Mouse (Mus musculus) c-Kit-positive CD71-negative TER-119-negative erythroid progenitor cells, embryonic 14.5 days (primary cell): ENCODE measurements around the gene Accsl.

Experiments used
- DNase-seq: peaks from one replicate; pipeline ENCODE4 v3.0.0-alpha.2; 2013; ENCODE audit warnings: low read depth

The Accsl gene

DNA sequence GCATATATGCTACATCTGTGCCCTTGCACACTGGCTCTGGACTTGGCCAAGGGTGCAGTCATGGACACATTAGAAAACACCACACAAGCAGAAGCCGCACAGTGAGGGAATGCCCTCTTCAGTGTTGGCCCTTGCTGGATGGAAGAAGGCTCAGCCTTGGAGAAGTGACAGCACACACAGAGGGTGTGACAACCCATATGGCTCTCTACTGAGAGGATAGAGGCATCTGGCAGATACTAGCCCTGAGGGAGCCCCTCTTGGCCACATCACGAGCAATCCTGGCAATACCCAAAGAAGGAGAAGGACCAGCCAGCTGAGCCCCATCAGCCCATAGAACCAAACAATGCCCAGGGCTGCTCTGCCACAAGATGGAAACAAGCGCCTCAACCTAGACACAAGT, 5.6 kb upstream of the Accsl start:
- no peak for DNase-seq

DNA sequence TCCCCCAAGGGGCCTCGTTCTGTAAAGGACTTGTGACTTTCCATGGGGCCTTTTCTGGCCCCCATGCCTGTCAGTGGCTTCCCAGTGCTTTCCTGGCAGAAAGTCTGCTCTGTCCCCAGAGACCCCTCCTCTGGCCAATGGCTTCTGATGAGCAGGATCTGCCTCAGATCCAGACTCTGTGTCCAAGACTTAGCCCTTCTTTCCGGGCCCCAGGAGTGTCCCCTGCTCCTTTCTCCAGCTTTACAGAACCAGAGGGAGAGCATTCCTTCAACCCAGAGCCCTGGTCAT, 5.2 kb upstream of the Accsl start:
- DNase-seq = no peak

GRCm38 (mm10) chr2:93873449-93874226, 4.7 kb upstream of the Accsl start:
- no peak for DNase-seq

- no peak for DNase-seq
These were observed 3.3 kb upstream of the Accsl start for GRCm38 (mm10) chr2:93872257-93872656.

- no peak for DNase-seq
These were observed 2.5 kb upstream of the Accsl start for GRCm38 (mm10) chr2:93871411-93871925.

- DNase-seq = peak; percentile 49
These were observed 1.9 kb upstream of the Accsl start for GRCm38 (mm10) chr2:93870842-93871241.

DNA sequence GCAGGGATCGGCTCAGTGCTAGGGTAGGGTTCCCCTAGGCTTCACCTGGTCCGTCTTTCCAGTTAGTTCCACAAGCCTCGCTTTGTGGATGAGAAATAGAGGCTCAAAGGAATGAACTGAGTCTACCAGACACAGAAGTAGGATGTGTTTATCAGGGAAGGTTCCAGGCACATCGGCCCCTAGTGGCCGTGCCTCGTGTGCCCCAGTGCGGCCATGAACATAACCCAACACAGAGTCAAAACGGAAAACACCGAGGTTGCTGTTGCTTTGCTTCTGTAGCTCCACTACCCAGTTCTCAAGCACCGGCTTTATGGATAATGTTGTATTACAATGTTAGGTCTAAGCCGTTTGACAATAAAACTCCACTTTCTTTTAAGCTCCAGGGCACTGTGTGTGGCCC, 391 bp downstream of the Accsl start:
- DNase-seq = no peak

DNA sequence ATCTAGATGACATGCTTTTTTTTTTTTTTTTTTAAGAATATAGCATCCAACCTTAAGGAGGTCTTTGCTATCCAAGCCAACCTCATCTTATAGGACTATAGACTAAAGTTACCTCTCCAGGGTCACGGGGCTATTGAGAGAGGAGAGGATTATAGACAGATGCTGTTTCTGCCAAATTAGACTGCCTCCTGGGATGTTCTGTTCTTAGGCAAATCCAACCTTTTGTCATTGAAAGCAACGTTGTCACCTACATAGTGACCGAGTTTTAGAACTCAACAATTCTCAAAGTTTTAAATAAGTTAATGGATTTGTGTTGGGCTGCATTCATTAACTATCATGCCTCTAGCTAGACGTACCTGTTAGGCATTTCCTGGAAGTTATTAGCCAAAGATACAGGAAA, 5.7 kb downstream of the Accsl start:
- no peak for DNase-seq

- no peak for DNase-seq
These were observed 10.1 kb downstream of the Accsl start for GRCm38 (mm10) chr2:93858845-93859244.

GRCm38 (mm10) chr2:93851303-93851702, 17.7 kb downstream of the Accsl start:
- no peak for DNase-seq

DNA sequence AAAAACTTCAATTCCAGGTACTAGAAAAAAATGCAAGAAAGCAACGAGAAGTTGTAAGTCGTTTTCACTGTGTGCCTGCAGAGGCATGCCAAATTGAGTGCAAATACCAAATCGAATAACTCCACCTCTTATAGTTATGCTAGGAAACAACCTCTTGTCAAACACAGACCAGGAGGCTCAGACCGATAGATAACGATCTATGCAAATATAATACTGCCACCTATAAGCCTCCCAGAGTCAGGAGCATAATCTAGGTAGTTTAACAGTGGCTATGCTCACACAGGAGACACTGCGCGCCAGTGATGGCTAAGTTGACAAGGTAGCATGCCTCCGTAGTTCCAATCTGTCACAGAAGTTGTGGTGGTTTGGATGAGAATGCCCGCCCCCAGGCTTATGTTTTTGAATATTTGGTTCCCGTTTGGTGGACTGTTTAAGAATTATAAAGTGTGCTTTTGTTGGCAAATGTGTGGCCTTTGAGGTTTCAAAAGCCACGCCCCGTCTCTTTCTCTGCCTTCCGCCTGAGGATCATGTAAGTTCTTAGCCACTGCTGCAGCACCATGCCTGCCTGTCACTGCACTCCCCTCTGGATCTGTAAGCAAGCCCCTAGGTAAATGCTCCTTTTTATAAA, 18.5 kb downstream of the Accsl start:
- no peak for DNase-seq

DNA sequence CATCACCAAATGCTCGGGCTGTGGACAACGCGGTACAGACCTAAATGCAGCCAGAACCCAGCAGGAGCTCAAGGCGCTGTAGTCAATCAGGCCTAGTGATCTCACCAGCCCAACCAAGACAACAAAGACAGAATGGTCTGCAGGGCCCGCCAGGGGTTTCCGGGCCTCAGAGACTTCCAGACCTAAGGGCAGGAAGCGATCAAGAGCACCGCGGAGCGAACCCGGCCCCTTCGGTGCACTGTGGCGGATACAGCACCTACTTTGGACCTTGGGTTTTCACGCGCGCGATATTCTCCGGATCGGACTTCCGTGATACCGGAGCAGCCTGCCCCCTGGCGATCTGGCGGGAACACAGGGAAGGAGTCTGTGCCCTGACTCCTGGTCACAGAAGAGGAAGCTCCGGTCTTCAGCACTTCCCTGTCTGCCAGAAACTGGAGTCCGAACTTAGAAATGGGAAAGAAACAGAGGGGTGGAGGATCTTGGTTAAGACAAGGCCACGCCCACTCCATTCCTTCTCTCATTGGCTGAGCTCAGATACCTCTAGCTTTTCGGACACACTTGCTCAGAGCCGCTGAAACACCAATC, 19.4 kb downstream of the Accsl start, which contains the start of gene Accs:
Accs (minus strand) TSS at position 439 of the 585 bp plus-strand sequence.
- DNase-seq = peak; percentile 68

GRCm38 (mm10) chr2:93841349-93841748, 27.6 kb downstream of the Accsl start:
- no peak for DNase-seq

GRCm38 (mm10) chr2:93840109-93840508, 28.8 kb downstream of the Accsl start:
- no peak for DNase-seq

GRCm38 (mm10) chr2:93838931-93839330, 30.0 kb downstream of the Accsl start:
- no peak for DNase-seq

DNA sequence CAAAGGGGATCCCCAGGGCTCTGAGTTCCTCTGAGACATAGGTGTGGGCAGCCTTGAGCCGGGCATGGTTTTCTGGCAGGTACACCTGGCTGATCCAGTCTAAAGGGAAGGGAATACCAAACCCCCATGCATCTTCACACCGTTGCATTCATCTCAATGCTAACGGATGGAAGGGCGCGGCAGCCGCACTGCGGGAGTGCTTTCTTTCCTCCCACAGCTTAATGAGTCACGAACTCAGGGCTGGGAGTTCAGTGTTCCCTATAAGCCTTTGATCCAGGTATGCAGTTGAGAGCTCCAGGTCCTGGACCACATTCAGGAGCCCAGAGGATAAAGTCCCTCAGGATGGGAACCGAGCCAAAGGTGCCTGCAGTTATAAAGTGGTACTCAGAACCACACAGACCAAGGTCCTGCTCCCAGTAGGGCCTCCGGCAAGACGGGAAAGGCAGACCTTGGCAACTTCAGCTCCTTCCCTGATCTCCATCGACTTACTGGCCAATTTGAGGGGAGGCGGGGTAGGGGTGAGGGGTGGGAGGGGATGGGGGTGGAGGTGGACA, 32.6 kb downstream of the Accsl start:
- DNase-seq = no peak

DNA sequence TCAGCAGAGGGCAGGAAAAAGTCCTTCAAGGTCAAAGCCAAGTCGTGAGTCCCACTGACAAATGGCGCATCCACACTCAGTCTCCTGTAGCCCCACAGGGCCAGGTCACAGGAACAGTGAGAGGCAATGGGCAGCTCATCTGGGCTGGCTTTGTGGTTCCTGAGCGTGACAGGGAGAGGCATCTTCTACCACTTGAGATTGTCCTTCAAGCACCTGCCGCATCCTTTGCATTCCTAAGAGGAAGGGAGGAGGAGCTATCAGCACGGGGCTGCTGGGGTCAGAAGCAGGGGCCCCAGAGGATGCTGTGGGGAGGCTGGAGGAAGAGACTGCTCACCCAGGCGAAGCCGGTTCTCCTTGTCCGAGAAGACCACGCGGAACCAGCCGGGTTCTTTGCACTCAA, 33.4 kb downstream of the Accsl start:
- DNase-seq = no peak

DNA sequence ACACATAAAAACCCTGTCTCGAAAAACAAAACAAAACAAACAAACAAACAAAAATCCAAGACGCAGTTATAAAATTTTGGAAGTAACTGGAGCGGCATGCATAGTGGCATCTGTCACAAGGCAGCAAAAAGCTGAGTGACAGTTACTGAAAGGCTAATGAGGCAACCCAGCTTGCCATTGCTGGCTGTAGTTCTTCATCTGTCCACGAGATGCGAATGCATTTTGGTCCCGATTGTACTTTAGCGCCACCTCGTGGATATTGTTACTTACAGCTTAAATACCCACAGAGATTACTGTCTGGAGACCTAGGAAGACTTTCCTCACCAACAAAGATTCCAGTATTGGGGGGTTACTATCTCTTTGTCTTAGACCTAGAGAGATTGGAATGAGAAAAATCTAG, 45.4 kb downstream of the Accsl start:
- peak; percentile 96 for DNase-seq

DNA sequence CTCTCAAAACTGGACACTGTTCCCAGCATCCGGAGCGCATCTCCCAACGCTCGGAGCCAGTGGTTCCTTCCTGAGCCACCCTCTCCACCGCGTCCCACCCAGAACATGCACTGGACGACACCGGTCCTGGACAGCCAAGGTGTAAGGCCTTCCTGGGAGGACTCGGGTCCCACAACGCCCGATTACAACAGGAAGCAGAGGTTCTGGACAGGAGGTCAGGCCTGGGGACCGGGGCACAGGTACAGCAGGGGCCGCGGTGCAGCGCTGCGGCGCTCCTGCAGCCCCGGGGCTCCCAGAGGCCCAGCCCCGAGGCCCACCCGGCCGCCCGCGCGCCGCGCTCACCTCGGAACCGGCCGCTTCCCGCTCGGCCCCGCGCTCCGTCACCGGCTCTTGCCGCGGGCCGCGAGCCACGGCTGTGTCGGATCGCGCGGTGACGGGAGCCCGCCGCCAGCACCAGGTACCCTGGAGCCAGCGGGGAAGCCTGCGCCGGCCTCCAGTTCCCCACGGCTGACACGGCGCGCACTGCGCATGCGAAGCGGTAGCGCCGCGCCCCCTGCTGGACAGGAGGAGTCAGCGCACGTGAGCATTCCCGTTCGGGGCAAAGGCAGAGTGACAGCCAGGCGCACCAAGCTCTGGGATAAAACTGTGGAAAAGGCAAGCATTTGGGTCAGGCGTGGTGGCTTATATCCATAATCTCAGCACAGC, 46.8 kb downstream of the Accsl start, which contains the start of gene Ext2:
Ext2 (minus strand) TSS at position 524 of the 705 bp plus-strand sequence.
- DNase-seq = peak; percentile 71

DNA sequence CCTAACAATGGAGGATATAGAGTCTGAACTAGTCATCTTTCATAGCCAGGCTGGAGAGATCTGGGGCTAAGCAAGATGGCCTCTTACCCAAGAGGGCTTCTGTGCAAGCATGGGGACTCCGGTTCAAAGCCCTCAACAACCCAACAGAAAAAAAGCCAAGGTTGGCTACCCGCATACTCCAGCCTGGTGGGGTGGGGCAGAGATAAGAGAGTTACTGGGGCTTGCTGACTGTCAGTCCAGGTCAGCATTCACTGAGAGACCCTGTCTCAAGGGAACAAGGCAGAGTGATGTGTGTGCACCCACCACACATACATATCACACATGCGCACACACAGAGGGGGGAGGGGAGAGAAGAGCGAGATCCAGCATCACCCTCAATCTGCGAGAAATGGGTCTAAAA, 51.2 kb downstream of the Accsl start:
- DNase-seq = no peak

GRCm38 (mm10) chr2:93813343-93813742, 55.6 kb downstream of the Accsl start:
- no peak for DNase-seq

- peak; percentile 53 for DNase-seq
These were observed 57.1 kb downstream of the Accsl start for GRCm38 (mm10) chr2:93811812-93812211.
